Mouse (Mus musculus): ENCODE results near the gene Slc7a9. TPM values are rescaled to one million over a fixed set of nuclear protein-coding genes. Genes with fewer than 3 reads are reported as not detected.

The Slc7a9 gene
- 11.2 and 13.3 TPM in 2 replicates for polyA plus RNA-seq (2015; fragmentation: Nextera tagmentation; extraction: Ambion mirVana)

DNA sequence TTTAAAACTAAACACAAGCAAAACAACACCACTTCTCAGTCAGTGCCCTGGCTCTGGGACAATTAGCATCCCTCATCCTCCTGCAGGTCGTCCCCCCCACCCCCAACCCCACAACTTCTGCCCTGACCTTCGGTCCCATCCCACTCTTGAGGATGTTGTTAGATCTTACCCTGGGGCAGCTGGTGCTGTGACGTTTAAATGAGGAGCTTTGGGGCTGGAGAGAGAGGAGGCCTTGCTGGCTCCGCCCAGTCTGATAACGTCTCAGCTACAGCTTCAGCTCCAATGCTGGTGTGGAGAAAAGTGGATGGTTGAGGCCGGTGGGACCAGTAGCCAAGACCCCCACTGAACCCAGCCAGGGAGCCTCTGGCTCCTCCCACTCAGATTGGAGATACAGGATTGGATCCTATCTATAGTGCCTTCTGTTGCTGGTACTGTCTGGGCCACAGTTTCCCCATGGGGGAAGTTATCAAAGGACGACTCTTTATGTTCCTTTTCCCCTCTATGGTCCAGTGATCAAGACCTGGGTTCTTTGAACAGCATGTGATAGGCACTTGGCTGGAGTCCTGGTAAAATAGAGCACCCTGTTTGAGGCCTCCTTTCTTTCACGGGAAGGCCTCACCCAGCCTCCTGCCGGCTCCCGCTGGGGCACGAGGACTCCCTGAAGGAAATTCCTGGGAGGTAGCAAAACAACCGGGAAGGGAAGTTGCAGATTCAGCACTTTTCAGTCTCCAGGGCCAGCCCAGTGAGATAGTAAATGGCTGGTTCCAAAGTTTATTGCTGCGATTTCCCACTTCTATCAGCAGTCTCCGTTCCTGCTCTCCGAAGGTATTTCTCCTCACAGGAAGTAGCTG lies at the start of gene Slc7a9:
TSS of gene Slc7a9 (plus strand) at position 801 of the 851 bp plus-strand sequence.
- Histone ChIP-seq H3K9me3 (ENCODE audit: low read length) (no peaks in the 10 kb centered on the region), H3K27me3 (ENCODE audit: insufficient read depth, low read length) (no peaks in the 10 kb centered on the region), H3K4me2 (replicated peaks; ENCODE audit: low read depth, low read length) (no peak within 1 kb of the TSS), H3K4me3 (ENCODE audit: low read length) (no peak within 1 kb of the TSS), H3K4me1 (ENCODE audit: insufficient read depth, low read length) (peaks cover 14% of the 10 kb centered on the region), H3K27ac (ENCODE audit: low read length) (peak within 1 kb of the TSS; percentile 76), H3K9ac (replicated peaks; ENCODE audit: low read length) (no peak within 1 kb of the TSS), H3K36me3 (ENCODE audit: insufficient read depth, low read length) (no peaks in the 10 kb centered on the region)
- ATAC-seq (ENCODE audit: low FRiP score, low TSS enrichment): peak; percentile 79
- 17% methylated on average over 15 of the region's 15 CpGs for WGBS

DNA sequence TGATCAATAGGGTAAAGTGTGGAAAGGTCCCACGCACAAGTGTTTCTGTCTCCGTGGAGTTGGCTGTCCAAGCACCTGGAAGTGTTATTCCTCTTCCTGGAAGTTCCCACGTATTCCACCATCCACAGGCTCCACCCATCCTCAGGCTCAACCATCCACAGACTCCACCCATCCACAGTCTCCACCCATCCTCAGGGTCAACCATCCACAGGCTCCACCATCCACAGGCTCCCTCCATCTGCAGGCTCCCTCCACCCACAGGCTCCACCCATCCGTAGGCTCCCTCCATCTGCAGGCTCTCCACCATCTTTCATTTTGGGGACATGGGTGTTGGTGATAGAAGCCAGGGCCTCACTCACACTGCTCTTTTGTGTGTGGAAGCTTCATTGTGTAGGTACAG lies 47.4 kb upstream of the Slc7a9 start:
- 86% methylated on average over 4 of the region's 4 CpGs for WGBS
- H3K4me3 ChIP-seq (ENCODE audit: low read length): no peak overlapping the region
- H3K4me1 ChIP-seq (ENCODE audit: insufficient read depth, low read length): peaks cover 10% of the 10 kb centered on the region
- peaks cover 69% of the 10 kb centered on the region for H3K36me3 ChIP-seq (ENCODE audit: insufficient read depth, low read length)
- H3K27ac ChIP-seq (ENCODE audit: low read length): no peak overlapping the region
- no peak overlapping the region for H3K4me2 ChIP-seq (replicated peaks; ENCODE audit: low read depth, low read length)
- ATAC-seq (ENCODE audit: low FRiP score, low TSS enrichment): no peak
- no peak overlapping the region for H3K9ac ChIP-seq (replicated peaks; ENCODE audit: low read length)
- H3K9me3 ChIP-seq (ENCODE audit: low read length): no peaks in the 10 kb centered on the region
- no peaks in the 10 kb centered on the region for H3K27me3 ChIP-seq (ENCODE audit: insufficient read depth, low read length)

DNA sequence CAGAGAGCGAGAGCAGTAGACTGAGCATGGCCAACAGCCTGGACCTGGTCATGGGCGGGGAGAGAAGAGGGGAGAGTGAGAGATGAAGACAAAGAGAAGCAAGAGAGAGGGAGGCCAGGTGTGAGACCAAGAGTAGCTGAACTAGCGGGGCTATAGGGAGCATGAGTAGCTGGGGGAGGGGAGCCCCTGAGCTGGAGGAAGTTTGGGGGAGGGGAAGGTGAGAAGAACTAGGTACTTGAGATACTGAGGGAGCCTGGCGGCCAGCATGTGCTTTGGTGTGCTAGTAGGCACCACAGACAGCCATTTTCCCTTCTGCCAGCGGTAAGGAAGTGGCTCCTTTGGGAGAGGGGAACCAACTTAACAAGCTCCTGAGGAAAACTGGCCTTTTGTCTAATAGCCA lies 33.4 kb upstream of the Slc7a9 start:
- Histone ChIP-seq H3K27me3 (ENCODE audit: insufficient read depth, low read length) (no peaks in the 10 kb centered on the region), H3K4me3 (ENCODE audit: low read length) (no peak overlapping the region), H3K4me2 (replicated peaks; ENCODE audit: low read depth, low read length) (no peak overlapping the region), H3K27ac (ENCODE audit: low read length) (peak overlapping the region; percentile 56; the same call in 1 of the 2 replicates), H3K9me3 (ENCODE audit: low read length) (no peaks in the 10 kb centered on the region), H3K4me1 (ENCODE audit: insufficient read depth, low read length) (no peaks in the 10 kb centered on the region), H3K36me3 (ENCODE audit: insufficient read depth, low read length) (peaks cover 38% of the 10 kb centered on the region), H3K9ac (replicated peaks; ENCODE audit: low read length) (no peak overlapping the region)
- ATAC-seq (ENCODE audit: low FRiP score, low TSS enrichment): no peak
- 66% methylated on average over 5 of the region's 5 CpGs for WGBS

DNA sequence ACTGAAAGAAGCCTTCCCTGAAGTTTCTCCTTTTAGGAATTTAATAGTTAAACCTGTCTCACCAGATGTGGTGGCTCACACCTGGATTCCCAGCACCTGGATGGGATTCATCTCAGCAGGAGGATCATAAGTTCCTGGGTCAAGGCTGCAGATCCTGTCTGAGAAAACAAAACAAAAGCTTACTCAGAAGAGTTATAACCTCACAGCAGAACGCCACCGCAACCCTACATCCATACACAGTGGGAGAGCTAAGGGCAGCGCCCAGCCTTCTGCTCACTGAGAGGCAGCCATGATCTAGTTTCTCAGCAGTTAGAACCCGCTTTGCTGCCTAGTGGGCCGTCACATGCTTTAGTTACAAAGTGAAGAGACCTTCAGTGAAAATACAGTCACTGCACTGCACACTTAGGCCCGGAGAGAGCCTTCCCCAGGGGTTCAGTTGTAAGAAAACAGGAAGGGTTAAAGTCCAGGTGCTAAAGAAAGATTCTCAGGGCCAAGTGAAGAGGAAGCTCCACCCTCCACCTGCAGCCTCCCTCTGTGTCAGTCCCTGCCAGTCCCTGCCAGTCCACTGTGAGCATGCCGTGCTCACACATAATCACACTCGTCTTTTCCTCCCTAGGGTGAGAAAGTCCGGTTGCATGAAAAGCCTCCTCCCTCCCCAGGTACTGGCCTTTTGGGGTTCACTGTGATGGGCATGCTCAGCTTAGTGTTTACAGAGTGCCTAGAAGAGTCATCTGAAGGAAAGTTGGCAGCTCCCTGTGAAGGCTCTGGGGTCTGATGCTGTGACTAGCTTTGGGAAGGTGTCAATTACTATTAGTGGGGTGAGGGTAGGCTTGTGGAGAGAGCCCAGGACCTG lies 32.6 kb upstream of the Slc7a9 start:
- WGBS: 55% methylated on average over 9 of the region's 9 CpGs
- Histone ChIP-seq H3K4me1 (ENCODE audit: insufficient read depth, low read length) (no peaks in the 10 kb centered on the region), H3K27ac (ENCODE audit: low read length) (peak overlapping the region; percentile 65), H3K36me3 (ENCODE audit: insufficient read depth, low read length) (peaks cover 38% of the 10 kb centered on the region), H3K9ac (replicated peaks; ENCODE audit: low read length) (no peak overlapping the region), H3K27me3 (ENCODE audit: insufficient read depth, low read length) (no peaks in the 10 kb centered on the region), H3K4me3 (ENCODE audit: low read length) (no peak overlapping the region), H3K4me2 (replicated peaks; ENCODE audit: low read depth, low read length) (no peak overlapping the region), H3K9me3 (ENCODE audit: low read length) (no peaks in the 10 kb centered on the region)
- ATAC-seq (ENCODE audit: low FRiP score, low TSS enrichment): peak; percentile 84

DNA sequence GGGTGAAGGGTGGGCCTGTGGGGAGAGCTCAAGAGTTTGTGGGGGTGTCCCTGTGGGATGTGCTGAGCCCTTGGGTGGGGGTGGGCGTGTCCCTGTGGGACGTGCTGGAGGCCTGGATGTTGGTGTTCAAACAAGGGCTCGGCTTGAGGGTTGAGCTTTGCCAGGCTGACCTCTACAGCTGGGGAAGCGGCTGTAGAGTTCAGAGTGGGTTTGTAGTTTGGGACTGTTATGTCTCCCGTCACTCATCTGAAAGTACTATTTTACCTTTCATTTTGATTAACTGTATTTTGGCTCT lies 32.0 kb upstream of the Slc7a9 start:
- 0 out of 2 replicates have a peak, but pooled peaks have one; percentile 44 for ATAC-seq (ENCODE audit: low FRiP score, low TSS enrichment)
- no peak overlapping the region for H3K4me3 ChIP-seq (ENCODE audit: low read length)
- peak overlapping the region; percentile 65 for H3K27ac ChIP-seq (ENCODE audit: low read length)
- 85% methylated on average over 5 of the region's 5 CpGs for WGBS
- no peak overlapping the region for H3K4me2 ChIP-seq (replicated peaks; ENCODE audit: low read depth, low read length)
- H3K9me3 ChIP-seq (ENCODE audit: low read length): no peaks in the 10 kb centered on the region
- no peaks in the 10 kb centered on the region for H3K4me1 ChIP-seq (ENCODE audit: insufficient read depth, low read length)
- H3K27me3 ChIP-seq (ENCODE audit: insufficient read depth, low read length): no peaks in the 10 kb centered on the region
- H3K36me3 ChIP-seq (ENCODE audit: insufficient read depth, low read length): peaks cover 41% of the 10 kb centered on the region
- no peak overlapping the region for H3K9ac ChIP-seq (replicated peaks; ENCODE audit: low read length)

DNA sequence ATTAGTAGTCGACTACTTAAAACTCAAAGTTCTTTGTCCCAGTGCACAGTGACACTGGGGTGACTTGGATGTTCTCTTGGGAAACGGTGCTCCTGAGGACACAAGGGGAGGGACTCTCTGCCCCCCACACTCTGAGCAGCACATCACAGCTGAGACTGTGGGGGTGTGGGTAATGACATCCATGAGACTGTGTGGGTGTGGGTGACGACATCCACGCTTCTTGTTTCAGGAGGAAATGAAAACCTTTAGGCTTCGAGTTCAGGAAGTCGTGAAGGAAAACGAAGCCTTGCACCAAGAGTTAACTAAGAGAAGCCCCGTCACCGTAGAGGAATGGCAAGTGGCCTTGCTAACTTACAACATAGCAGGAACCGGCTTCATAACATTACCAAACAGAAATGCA lies 25.5 kb upstream of the Slc7a9 start:
- peaks cover 66% of the 10 kb centered on the region for H3K36me3 ChIP-seq (ENCODE audit: insufficient read depth, low read length)

DNA sequence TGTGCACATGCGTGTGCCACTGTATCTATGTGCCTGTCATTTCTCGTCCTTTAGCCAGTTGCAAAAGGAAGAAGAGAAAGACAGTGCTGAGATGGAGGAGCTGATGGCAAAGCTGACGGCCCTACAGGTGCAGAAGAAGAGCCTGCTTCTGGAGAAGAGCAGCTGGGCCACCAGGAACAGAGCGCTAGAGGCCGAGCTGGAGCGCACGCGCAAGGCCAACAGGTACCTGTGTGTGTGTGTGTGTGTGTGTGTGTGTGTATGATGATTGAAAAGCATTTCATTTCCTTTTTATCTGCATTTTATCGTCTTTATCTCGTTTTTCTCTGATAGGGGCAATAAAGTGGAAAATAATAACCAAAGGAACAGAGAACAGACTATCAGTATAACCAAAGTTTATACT lies 20.4 kb upstream of the Slc7a9 start:
- 96% methylated on average over 10 of the region's 10 CpGs for WGBS
- ATAC-seq (ENCODE audit: low FRiP score, low TSS enrichment): no peak
- Histone ChIP-seq H3K4me1 (ENCODE audit: insufficient read depth, low read length) (no peaks in the 10 kb centered on the region), H3K9me3 (ENCODE audit: low read length) (no peaks in the 10 kb centered on the region), H3K27me3 (ENCODE audit: insufficient read depth, low read length) (no peaks in the 10 kb centered on the region), H3K4me2 (replicated peaks; ENCODE audit: low read depth, low read length) (no peak overlapping the region), H3K36me3 (ENCODE audit: insufficient read depth, low read length) (peaks cover 67% of the 10 kb centered on the region), H3K9ac (replicated peaks; ENCODE audit: low read length) (no peak overlapping the region), H3K4me3 (ENCODE audit: low read length) (no peak overlapping the region), H3K27ac (ENCODE audit: low read length) (no peak overlapping the region)

More for the DNA sequence above, 25.5 kb upstream of the Slc7a9 start:
- Histone ChIP-seq H3K4me3 (ENCODE audit: low read length) (no peak overlapping the region), H3K4me1 (ENCODE audit: insufficient read depth, low read length) (no peaks in the 10 kb centered on the region), H3K27ac (ENCODE audit: low read length) (no peak overlapping the region), H3K9ac (replicated peaks; ENCODE audit: low read length) (no peak overlapping the region), H3K9me3 (ENCODE audit: low read length) (no peaks in the 10 kb centered on the region), H3K4me2 (replicated peaks; ENCODE audit: low read depth, low read length) (no peak overlapping the region), H3K27me3 (ENCODE audit: insufficient read depth, low read length) (no peaks in the 10 kb centered on the region)
- ATAC-seq (ENCODE audit: low FRiP score, low TSS enrichment): no peak
- WGBS: 82% methylated on average over 10 of the region's 10 CpGs

DNA sequence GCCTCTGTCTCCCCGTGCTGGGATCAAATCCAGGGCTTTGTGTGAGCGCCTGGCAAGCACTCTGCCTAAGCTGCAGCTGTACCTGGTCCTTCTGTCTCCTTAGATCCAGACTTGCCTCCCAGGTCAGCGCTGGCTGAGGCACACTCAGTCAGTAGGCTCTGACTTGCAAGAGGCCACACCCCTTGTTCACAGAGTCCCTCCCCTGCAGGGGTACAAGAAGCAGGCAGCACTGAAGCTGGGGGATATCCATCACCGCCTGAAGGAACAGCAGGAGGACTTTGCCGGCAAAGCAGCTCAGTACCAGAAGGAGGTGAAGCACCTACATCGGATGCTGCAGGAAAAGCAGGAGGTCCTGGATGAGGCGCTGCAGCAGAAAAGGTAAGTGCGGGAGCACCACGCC lies 13.3 kb upstream of the Slc7a9 start:
- no peak overlapping the region for H3K27ac ChIP-seq (ENCODE audit: low read length)
- H3K4me2 ChIP-seq (replicated peaks; ENCODE audit: low read depth, low read length): no peak overlapping the region
- no peaks in the 10 kb centered on the region for H3K27me3 ChIP-seq (ENCODE audit: insufficient read depth, low read length)
- no peak for ATAC-seq (ENCODE audit: low FRiP score, low TSS enrichment)
- H3K4me1 ChIP-seq (ENCODE audit: insufficient read depth, low read length): no peaks in the 10 kb centered on the region
- no peaks in the 10 kb centered on the region for H3K9me3 ChIP-seq (ENCODE audit: low read length)
- peaks cover 61% of the 10 kb centered on the region for H3K36me3 ChIP-seq (ENCODE audit: insufficient read depth, low read length)
- 88% methylated on average over 9 of the region's 9 CpGs for WGBS
- no peak overlapping the region for H3K4me3 ChIP-seq (ENCODE audit: low read length)
- H3K9ac ChIP-seq (replicated peaks; ENCODE audit: low read length): no peak overlapping the region

DNA sequence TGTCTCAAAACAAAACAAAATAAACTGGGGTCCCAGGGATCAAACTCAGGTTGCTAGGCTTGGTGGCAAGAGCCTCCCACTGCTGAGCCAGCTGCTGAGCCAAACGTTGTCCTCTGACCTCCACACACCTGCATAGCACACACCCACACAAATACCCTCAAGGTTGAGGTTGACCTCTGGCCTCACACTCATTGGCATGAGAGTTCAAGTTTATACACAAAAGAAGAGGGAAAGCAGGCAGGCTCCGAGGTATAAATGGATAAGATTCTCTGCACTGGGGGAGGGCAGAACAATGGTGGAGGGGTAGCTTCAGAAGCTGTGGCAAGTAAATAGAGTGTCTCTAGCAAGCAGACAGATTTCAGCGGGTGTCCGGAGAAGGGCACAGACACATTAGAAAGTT lies 1.1 kb upstream of the Slc7a9 start:
- Histone ChIP-seq H3K9ac (replicated peaks; ENCODE audit: low read length) (no peak overlapping the region), H3K27ac (ENCODE audit: low read length) (peak overlapping the region; percentile 76), H3K36me3 (ENCODE audit: insufficient read depth, low read length) (no peaks in the 10 kb centered on the region), H3K4me2 (replicated peaks; ENCODE audit: low read depth, low read length) (no peak overlapping the region), H3K4me3 (ENCODE audit: low read length) (no peak overlapping the region), H3K9me3 (ENCODE audit: low read length) (no peaks in the 10 kb centered on the region), H3K27me3 (ENCODE audit: insufficient read depth, low read length) (no peaks in the 10 kb centered on the region), H3K4me1 (ENCODE audit: insufficient read depth, low read length) (peaks cover 14% of the 10 kb centered on the region)
- no peak for ATAC-seq (ENCODE audit: low FRiP score, low TSS enrichment)
- 23% methylated on average over 4 of the region's 4 CpGs for WGBS

DNA sequence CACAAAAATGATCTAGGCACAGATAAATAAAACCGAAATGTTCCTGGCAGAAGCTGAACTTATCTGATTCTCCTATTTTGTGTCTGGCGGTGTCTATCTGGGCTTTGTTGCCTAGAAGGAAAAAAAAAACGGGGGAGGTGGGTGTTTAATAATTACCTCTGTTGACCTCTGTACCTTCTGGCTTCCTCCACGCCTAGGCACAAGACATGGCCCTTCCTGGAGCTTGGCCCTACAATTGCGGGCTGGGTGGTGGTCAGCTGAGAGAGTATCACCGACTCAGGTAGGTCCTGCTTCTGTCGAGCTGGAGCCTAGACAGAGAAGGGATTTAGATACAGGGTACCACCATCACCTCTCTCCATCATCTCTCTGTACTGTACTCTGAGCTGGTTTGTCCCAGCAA lies 271 bp downstream of the Slc7a9 start:
- 47% methylated on average over 7 of the region's 7 CpGs for WGBS
- H3K36me3 ChIP-seq (ENCODE audit: insufficient read depth, low read length): no peaks in the 10 kb centered on the region
- peak; percentile 62; the same call in 1 of the 2 replicates for ATAC-seq (ENCODE audit: low FRiP score, low TSS enrichment)

More for the DNA sequence above, 271 bp downstream of the Slc7a9 start:
- Histone ChIP-seq H3K27me3 (ENCODE audit: insufficient read depth, low read length) (no peaks in the 10 kb centered on the region), H3K4me1 (ENCODE audit: insufficient read depth, low read length) (peaks cover 14% of the 10 kb centered on the region), H3K27ac (ENCODE audit: low read length) (peak overlapping the region; percentile 76), H3K9ac (replicated peaks; ENCODE audit: low read length) (no peak overlapping the region), H3K4me3 (ENCODE audit: low read length) (no peak overlapping the region), H3K4me2 (replicated peaks; ENCODE audit: low read depth, low read length) (no peak overlapping the region), H3K9me3 (ENCODE audit: low read length) (no peaks in the 10 kb centered on the region)
